Mouse (Mus musculus) limb, embryonic 14.5 days (tissue): ENCODE results near the gene Cntn5. TPM values are rescaled to one million over a fixed set of nuclear protein-coding genes. Genes with fewer than 3 reads are reported as not detected.

Experiments
- ATAC-seq: fragments of 200-750 bp; cut with Nextera tagmentation; 2 replicates; pipeline ENCODE4 v1.8.0; 2017; ENCODE audit warnings: low read depth, moderate number of reproducible peaks, moderate TSS enrichment; ENCODE audit not compliant: low FRiP score
- DNase-seq: peaks from one replicate; pipeline ENCODE4 v3.0.0-alpha.2; 2015; ENCODE audit warnings: low spot score
- H3K27ac ChIP-seq: fragments of 300-500 bp; sonication (generic); replicated peaks from 2 replicates; pipeline ENCODE4 v1.5.1; 2014; ENCODE audit warnings: low read depth, mild to moderate bottlenecking, low read length, moderate library complexity, mixed read lengths
- H3K27me3 ChIP-seq: fragments of 300-500 bp; sonication (generic); 2 replicates; pipeline ENCODE4 v1.6.1; 2014; ENCODE audit warnings: low read length, mixed read lengths; ENCODE audit not compliant: control insufficient read depth, insufficient read depth
- H3K36me3 ChIP-seq: fragments of 300-500 bp; sonication (generic); 2 replicates; pipeline ENCODE4 v1.6.1; 2014; ENCODE audit warnings: mild to moderate bottlenecking, low read length, moderate library complexity, mixed read lengths; ENCODE audit not compliant: control insufficient read depth, insufficient read depth
- H3K4me1 ChIP-seq: fragments of 300-500 bp; sonication (generic); 2 replicates; pipeline ENCODE4 v1.6.1; 2014; ENCODE audit warnings: antibody characterized with exemption, low read length, mixed read lengths; ENCODE audit not compliant: control insufficient read depth, insufficient read depth
- H3K4me2 ChIP-seq: fragments of 300-500 bp; sonication (generic); replicated peaks from 2 replicates; pipeline ENCODE4 v1.6.1; 2014; ENCODE audit warnings: low read depth, mild to moderate bottlenecking, low read length, moderate library complexity; ENCODE audit not compliant: severe bottlenecking
- H3K4me3 ChIP-seq: fragments of 300-500 bp; sonication (generic); replicated peaks from 2 replicates; pipeline ENCODE4 v1.5.1; 2014; ENCODE audit warnings: low read length
- H3K9ac ChIP-seq: fragments of 300-500 bp; sonication (generic); 2 replicates; pipeline ENCODE4 v1.6.1; 2014; ENCODE audit warnings: mild to moderate bottlenecking, low read depth, low read length, moderate library complexity; ENCODE audit not compliant: severe bottlenecking
- H3K9me3 ChIP-seq: fragments of 300-500 bp; sonication (generic); 2 replicates; pipeline ENCODE4 v1.6.1; 2016; ENCODE audit warnings: low read length; ENCODE audit not compliant: control insufficient read depth
- POLR2A ChIP-seq: fragments of 200-500 bp; IDR thresholded peaks from 2 replicates; pipeline ENCODE4 v1.8.0; 2012; ENCODE audit warnings: inconsistent platforms, mild to moderate bottlenecking, moderate library complexity, borderline replicate concordance; ENCODE audit not compliant: insufficient read depth, insufficient read length; ENCODE audit errors: extremely low read depth
- WGBS: fragments of 180-500 bp; shearing (Covaris S2); extraction: QIAGEN DNeasy Blood & Tissue Kit; methylation state at CpG from one replicate; pipeline ENCODE4 v1.1.7; 2014; 5-methylcytosine and 5-hydroxymethylcytosine counted together
- polyA plus RNA-seq, 2 experiments: library from polyadenylated mRNA; depleted of rRNA in 1 of 2; stranded (reverse) in 1 of 2; unstranded in 1 of 2; fragments of >200 nt; fragmentation: Nextera tagmentation in 1 of 2; extraction: Ambion mirVana in 1 of 2; gene quantifications; 2 replicates each; pipeline versions ENCODE4 v1.2.1 to v1.2.3; 2012 to 2014

The Cntn5 gene
- polyA plus RNA-seq, 2 experiments, result 0.41 to 0.87 TPM

- H3K4me2 ChIP-seq, result no peak overlapping the region
- no peak overlapping the region for H3K27ac ChIP-seq
- ATAC-seq (no peak), DNase-seq (no peak)
- no peak overlapping the region for H3K4me3 ChIP-seq
- no peaks in the 10 kb centered on the region for H3K27me3 ChIP-seq
- H3K9ac ChIP-seq, result no peak overlapping the region
- no peaks in the 10 kb centered on the region for H3K9me3 ChIP-seq
- 76% methylated on average over 2 of the region's 2 CpGs for WGBS
- H3K36me3 ChIP-seq, result no peaks in the 10 kb centered on the region
- H3K4me1 ChIP-seq, result no peaks in the 10 kb centered on the region
- TF ChIP-seq POLR2A, result no peak
These were observed 172.7 kb downstream of the Cntn5 start for GRCm38 (mm10) chr9:10731878-10732277.

- no peak overlapping the region for H3K4me2 ChIP-seq
- ATAC-seq, result no peak
- H3K9me3 ChIP-seq, result no peaks in the 10 kb centered on the region
- TF ChIP-seq POLR2A, result no peak
- no peak overlapping the region for H3K4me3 ChIP-seq
- WGBS, result 71% methylated on average over 2 of the region's 2 CpGs
- H3K27ac ChIP-seq, result no peak overlapping the region
- H3K36me3 ChIP-seq, result no peaks in the 10 kb centered on the region
- H3K4me1 ChIP-seq, result no peaks in the 10 kb centered on the region
- no peaks in the 10 kb centered on the region for H3K27me3 ChIP-seq
- DNase-seq, result no peak
- H3K9ac ChIP-seq, result no peak overlapping the region
These were observed 180.4 kb downstream of the Cntn5 start for GRCm38 (mm10) chr9:10724191-10724590.

- ATAC-seq, result no peak
- Histone ChIP-seq H3K27me3 (no peaks in the 10 kb centered on the region), H3K4me3 (no peak overlapping the region), H3K9me3 (no peaks in the 10 kb centered on the region), H3K4me2 (no peak overlapping the region), H3K27ac (no peak overlapping the region), H3K36me3 (no peaks in the 10 kb centered on the region), H3K9ac (no peak overlapping the region), H3K4me1 (no peaks in the 10 kb centered on the region)
- TF ChIP-seq POLR2A, result no peak
- WGBS, result 90% methylated on average over 4 of the region's 4 CpGs
- no peak for DNase-seq
These were observed 182.5 kb downstream of the Cntn5 start for GRCm38 (mm10) chr9:10722121-10722520.

- H3K9ac ChIP-seq, result no peak overlapping the region
- H3K9me3 ChIP-seq, result no peaks in the 10 kb centered on the region
- DNase-seq (no peak), ATAC-seq (no peak)
- H3K4me2 ChIP-seq, result no peak overlapping the region
- no peaks in the 10 kb centered on the region for H3K27me3 ChIP-seq
- WGBS, result 41% methylated on average over 3 of the region's 3 CpGs
- H3K36me3 ChIP-seq, result no peaks in the 10 kb centered on the region
- no peak overlapping the region for H3K27ac ChIP-seq
- no peak overlapping the region for H3K4me3 ChIP-seq
- H3K4me1 ChIP-seq, result no peaks in the 10 kb centered on the region
- no peak for TF ChIP-seq POLR2A
These were observed 185.6 kb downstream of the Cntn5 start for GRCm38 (mm10) chr9:10718986-10719385.

GRCm38 (mm10) chr9:10713641-10714040 is 190.9 kb downstream of the Cntn5 start:
- no peak for DNase-seq
- no peak overlapping the region for H3K4me3 ChIP-seq
- WGBS, result 8% methylated on average over 1 of the region's 1 CpGs
- no peak for TF ChIP-seq POLR2A
- no peak overlapping the region for H3K27ac ChIP-seq
- no peaks in the 10 kb centered on the region for H3K36me3 ChIP-seq
- no peak for ATAC-seq
- no peak overlapping the region for H3K4me2 ChIP-seq
- H3K9me3 ChIP-seq, result no peaks in the 10 kb centered on the region
- H3K27me3 ChIP-seq, result no peaks in the 10 kb centered on the region
- no peak overlapping the region for H3K9ac ChIP-seq
- no peaks in the 10 kb centered on the region for H3K4me1 ChIP-seq

GRCm38 (mm10) chr9:10681646-10682045 is 222.9 kb downstream of the Cntn5 start:
- Histone ChIP-seq H3K27ac (no peak overlapping the region), H3K4me3 (no peak overlapping the region), H3K4me2 (no peak overlapping the region), H3K27me3 (no peaks in the 10 kb centered on the region), H3K36me3 (no peaks in the 10 kb centered on the region), H3K4me1 (no peaks in the 10 kb centered on the region), H3K9ac (no peak overlapping the region), H3K9me3 (no peaks in the 10 kb centered on the region)
- DNase-seq (no peak), ATAC-seq (no peak)
- no peak for TF ChIP-seq POLR2A
